17 mouse cellular contexts compared by ENCODE assay signal in the genomic region with DNA sequence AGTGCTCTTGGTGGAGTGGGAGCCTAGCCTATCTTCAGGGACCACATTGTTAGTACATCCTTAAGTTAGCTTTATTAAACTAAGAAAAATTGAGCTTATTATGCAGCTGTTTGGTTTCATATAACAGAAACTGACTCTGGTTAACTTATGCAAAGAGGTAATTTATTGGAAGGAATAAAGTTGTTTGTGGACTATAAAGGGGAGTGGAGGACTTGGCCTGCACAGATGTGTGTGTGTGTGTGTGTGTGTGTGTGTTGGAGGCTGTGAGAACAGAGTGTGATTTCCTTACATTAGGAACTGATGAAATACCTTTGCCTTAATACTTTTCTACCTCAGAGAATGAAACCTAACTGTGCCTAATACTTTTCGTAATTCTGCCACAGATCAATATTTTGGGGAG.
DNase-seq lines count a peak whose midpoint lies in the region; ATAC-seq and TF ChIP-seq lines count a peak whose summit lies in the region.
"Had no signal": no experiment of that assay in that cellular context is flagged by ENCODE, and none has a peak within 500 bp of the region (broad histone marks: within the 10 kb centered on the region; RNA-seq: fewer than 3 reads in every experiment).

No protein-coding gene starts in this region.

- no peak for DNase-seq in hindbrain, embryonic 14.5 days (ENCODE audit: low spot score)
- no peak for DNase-seq in hindbrain, embryonic 10.5 days (ENCODE audit: low spot score)
- DNase-seq in kidney, postnatal 0 days (ENCODE audit: low spot score): peak; percentile 27
- DNase-seq in kidney, adult 11 months: no peak
- no peak for DNase-seq in gastrocnemius, postnatal 36 days
- no peak for DNase-seq in thymus, postnatal 4 days
- DNase-seq: adrenal gland, adult 2 months; adrenal gland, postnatal 25 days; cerebellum, adult 8-10 months; cerebellum, postnatal 14 days; heart, adult 18-20 months; heart, postnatal 10 days; heart, postnatal 4 days had no signal

- H3K27me3 ChIP-seq in hindbrain, embryonic 14.5 days (ENCODE audit: control insufficient read depth, insufficient read depth, low read length): no peaks in the 10 kb centered on the region
- H3K27me3 ChIP-seq in hindbrain, embryonic 10.5 days (ENCODE audit: insufficient read depth, poor library complexity, severe bottlenecking): no peaks in the 10 kb centered on the region
- no peaks in the 10 kb centered on the region for H3K27me3 ChIP-seq in kidney, postnatal 0 days (ENCODE audit: insufficient read depth, low read length)
- no peaks in the 10 kb centered on the region for H3K27me3 ChIP-seq in embryonic facial prominence, embryonic 13.5 days
- H3K27me3 ChIP-seq in limb, embryonic 12.5 days: no peaks in the 10 kb centered on the region

- ATAC-seq in hindbrain, embryonic 14.5 days (ENCODE audit: low FRiP score): no peak
- no peak for ATAC-seq in kidney, postnatal 0 days (replicated peaks; ENCODE audit: low FRiP score, low read depth)
- ATAC-seq in embryonic facial prominence, embryonic 13.5 days (ENCODE audit: insufficient number of reproducible peaks, insufficient read depth, low FRiP score, low TSS enrichment, low read depth): no peak
- ATAC-seq in limb, embryonic 12.5 days (ENCODE audit: insufficient number of reproducible peaks, insufficient read depth, low FRiP score, low TSS enrichment, low read depth): peak; percentile 49; the same call in 1 of the 2 replicates
- ATAC-seq: forebrain, embryonic 14.5 days had no signal

- H3K9me3 ChIP-seq in hindbrain, embryonic 14.5 days (ENCODE audit: control insufficient read depth, low read length): no peaks in the 10 kb centered on the region; the same call in 1 of the 2 replicates
- peaks cover 6% of the 10 kb centered on the region; the same call in 1 of the 2 replicates for H3K9me3 ChIP-seq in hindbrain, embryonic 10.5 days
- H3K9me3 ChIP-seq in kidney, postnatal 0 days (replicated peaks; ENCODE audit: low read length): no peaks in the 10 kb centered on the region; the same call in 1 of the 2 replicates
- 0 out of 2 replicates have a peak, but pooled peaks cover 4% of the 10 kb centered on the region for H3K9me3 ChIP-seq in embryonic facial prominence, embryonic 13.5 days
- 0 out of 2 replicates have a peak, but pooled peaks cover 4% of the 10 kb centered on the region for H3K9me3 ChIP-seq in limb, embryonic 12.5 days
- H3K9me3 ChIP-seq: heart, embryonic 10.5 days had no signal

- intact Hi-C loops in gastrocnemius, postnatal 36 days (cut with DNase I): no loop called here

- H3K9ac ChIP-seq in hindbrain, embryonic 14.5 days: no peak overlapping the region
- H3K9ac ChIP-seq in kidney, postnatal 0 days (ENCODE audit: low read depth, low read length): no peak overlapping the region
- H3K9ac ChIP-seq in embryonic facial prominence, embryonic 13.5 days: no peak overlapping the region
- no peak overlapping the region for H3K9ac ChIP-seq in limb, embryonic 12.5 days (replicated peaks)

- H3K4me2 ChIP-seq in hindbrain, embryonic 14.5 days (replicated peaks): no peak overlapping the region
- no peak overlapping the region for H3K4me2 ChIP-seq in kidney, postnatal 0 days (ENCODE audit: low read length)
- H3K4me2 ChIP-seq in embryonic facial prominence, embryonic 13.5 days: no peak overlapping the region
- H3K4me2 ChIP-seq in limb, embryonic 12.5 days: no peak overlapping the region

- WGBS in hindbrain, embryonic 14.5 days: 85% methylated on average over 1 of the region's 1 CpGs
- WGBS in hindbrain, embryonic 10.5 days: 90% methylated on average over 1 of the region's 1 CpGs
- WGBS in kidney, postnatal 0 days: 82% methylated on average over 1 of the region's 1 CpGs
- WGBS in embryonic facial prominence, embryonic 13.5 days: 59% methylated on average over 1 of the region's 1 CpGs
- WGBS in limb, embryonic 12.5 days: 55% methylated on average over 1 of the region's 1 CpGs

- H3K27ac ChIP-seq in hindbrain, embryonic 14.5 days: 0 out of 2 replicates have a peak overlapping the region, but pooled peaks have one; percentile 1
- H3K27ac ChIP-seq in hindbrain, embryonic 10.5 days: no peak overlapping the region
- no peak overlapping the region for H3K27ac ChIP-seq in kidney, postnatal 0 days
- peak overlapping the region; percentile 58; the same call in 1 of the 2 replicates for H3K27ac ChIP-seq in embryonic facial prominence, embryonic 13.5 days
- peak overlapping the region; percentile 83 for H3K27ac ChIP-seq in limb, embryonic 12.5 days
- H3K27ac ChIP-seq: heart, embryonic 10.5 days had no signal

- no peaks in the 10 kb centered on the region for H3K36me3 ChIP-seq in hindbrain, embryonic 14.5 days (replicated peaks; ENCODE audit: control insufficient read depth, insufficient read depth)
- no peaks in the 10 kb centered on the region for H3K36me3 ChIP-seq in hindbrain, embryonic 10.5 days
- no peaks in the 10 kb centered on the region for H3K36me3 ChIP-seq in kidney, postnatal 0 days (ENCODE audit: insufficient read depth, low read length)
- no peaks in the 10 kb centered on the region for H3K36me3 ChIP-seq in embryonic facial prominence, embryonic 13.5 days
- no peaks in the 10 kb centered on the region for H3K36me3 ChIP-seq in limb, embryonic 12.5 days
- H3K36me3 ChIP-seq: heart, embryonic 10.5 days had no signal

- no peak for TF ChIP-seq CTCF in kidney, postnatal 0 days (IDR thresholded peaks at IDR 0.05; ENCODE audit: low read depth)

- H3K4me1 ChIP-seq in hindbrain, embryonic 14.5 days (replicated peaks; ENCODE audit: control insufficient read depth, insufficient read depth, low read length): peaks cover 13% of the 10 kb centered on the region; the same call in 1 of the 2 replicates
- 0 out of 2 replicates have a peak, but pooled peaks cover 8% of the 10 kb centered on the region for H3K4me1 ChIP-seq in hindbrain, embryonic 10.5 days (replicated peaks)
- H3K4me1 ChIP-seq in kidney, postnatal 0 days (replicated peaks; ENCODE audit: insufficient read depth, low read length): no peaks in the 10 kb centered on the region
- H3K4me1 ChIP-seq in embryonic facial prominence, embryonic 13.5 days: peaks cover 12% of the 10 kb centered on the region
- H3K4me1 ChIP-seq in limb, embryonic 12.5 days (replicated peaks): peaks cover 25% of the 10 kb centered on the region
- H3K4me1 ChIP-seq: heart, embryonic 10.5 days had no signal

- H3K4me3 ChIP-seq in hindbrain, embryonic 14.5 days (replicated peaks; ENCODE audit: low read length): no peak overlapping the region
- no peak overlapping the region for H3K4me3 ChIP-seq in hindbrain, embryonic 10.5 days
- H3K4me3 ChIP-seq in kidney, postnatal 0 days (replicated peaks; ENCODE audit: low read depth, low read length): no peak overlapping the region
- H3K4me3 ChIP-seq in embryonic facial prominence, embryonic 13.5 days: no peak overlapping the region
- no peak overlapping the region for H3K4me3 ChIP-seq in limb, embryonic 12.5 days (replicated peaks)
- H3K4me3 ChIP-seq: heart, embryonic 10.5 days had no signal

Comparison
In these comparisons a context has a peak if more than half of its experiments do, and no peak if none do; other contexts are left out.
1. H3K27ac ChIP-seq: peak in hindbrain, embryonic 14.5 days (single experiment), embryonic facial prominence, embryonic 13.5 days (single experiment) and limb, embryonic 12.5 days (single experiment); none in hindbrain, embryonic 10.5 days (single experiment) and kidney, postnatal 0 days (single experiment).